Mouse (Mus musculus) heart, postnatal 0 days (tissue): ENCODE measurements at regions not wholly inside any gene's neighbourhood (a gene's known extent, or its start where the extent isn't known, plus 50 kb on each side); places are given as distances from the start of the nearest gene placed in this dataset.

Experiments
- CTCF ChIP-seq: IDR thresholded peaks from 2 replicates; pipeline ENCODE4 v1.5.1; 2016; ENCODE audit warnings: antibody characterized with exemption, control low read depth, low read depth
- EP300 ChIP-seq: IDR thresholded peaks from 2 replicates; pipeline ENCODE4 v1.6.1; 2016; ENCODE audit warnings: antibody characterized with exemption, low read depth

- TF ChIP-seq CTCF, result no peak
- no peak for TF ChIP-seq EP300
These were observed 415.2 kb downstream of the Cmpk2 start for GRCm38 (mm10) chr12:26884156-26884555.
